Mouse (Mus musculus) liver, adult 10 weeks (tissue): ENCODE results near the gene Atl2. TPM values are rescaled to one million over a fixed set of nuclear protein-coding genes. Genes with fewer than 3 reads are reported as not detected.

ENCODE experiments used
- polyA plus RNA-seq: library from polyadenylated mRNA; stranded (reverse); fragments of 350-450 nt; fragmentation: Illumina TruSeq; extraction: RNeasy Lipid Tissue Mini Kit (QIAGEN cat#74804); gene quantifications from one replicate; pipeline ENCODE4 v1.2.3, GENCODE M21; 2014; ENCODE audit warnings: low read depth, low replicate concordance

Gene Atl2
- polyA plus RNA-seq: 124 TPM

GRCm38 (mm10) chr17:79895911-79896423, at the start of gene Atl2:
Atl2 (minus strand) TSS chr17:79896123.

Other genes starting within 250 kb of the Atl2 start
- gene Cyp1b1, start 181.1 kb downstream of the Atl2 start, polyA plus RNA-seq: 0.87 TPM
- gene Hnrnpll, start 166.2 kb upstream of the Atl2 start, polyA plus RNA-seq: 35.7 TPM
- gene Galm, start 231.3 kb upstream of the Atl2 start, polyA plus RNA-seq: 112 TPM